Mouse (Mus musculus) hindbrain, embryonic 13.5 days (tissue): ENCODE results near the gene Satb2. TPM values are rescaled to one million over a fixed set of nuclear protein-coding genes. Genes with fewer than 3 reads are reported as not detected.
"Not testable (repeated sequence)": the region's sequence is repeated elsewhere in the genome, so short reads cannot be mapped to it uniquely, and the experiment has no call there.

Experiments
- ATAC-seq: fragments of 200-750 bp; cut with Nextera tagmentation; 2 replicates; pipeline ENCODE4 v1.8.0; 2017; ENCODE audit warnings: moderate TSS enrichment; ENCODE audit not compliant: low FRiP score
- H3K27ac ChIP-seq: fragments of 300-500 bp; sonication (generic); 2 replicates; pipeline ENCODE4 v1.5.1; 2015; ENCODE audit warnings: inconsistent platforms, mild to moderate bottlenecking, moderate library complexity
- H3K27me3 ChIP-seq: fragments of 300-500 bp; sonication (generic); 2 replicates; pipeline ENCODE4 v1.6.1; 2015; ENCODE audit warnings: mild to moderate bottlenecking, inconsistent platforms
- H3K36me3 ChIP-seq: fragments of 300-500 bp; sonication (generic); 2 replicates; pipeline ENCODE4 v1.6.1; 2015; ENCODE audit warnings: mild to moderate bottlenecking, inconsistent platforms
- H3K4me1 ChIP-seq: fragments of 300-500 bp; sonication (generic); replicated peaks from 2 replicates; pipeline ENCODE4 v1.6.1; 2015; ENCODE audit warnings: inconsistent platforms
- H3K4me2 ChIP-seq: fragments of 300-500 bp; sonication (generic); 2 replicates; pipeline ENCODE4 v1.6.1; 2015; ENCODE audit warnings: inconsistent platforms, mild to moderate bottlenecking, moderate library complexity
- H3K4me3 ChIP-seq: fragments of 300-500 bp; sonication (generic); 2 replicates; pipeline ENCODE4 v1.5.1; 2015; ENCODE audit warnings: mild to moderate bottlenecking, inconsistent platforms
- H3K9ac ChIP-seq: fragments of 300-500 bp; sonication (generic); 2 replicates; pipeline ENCODE4 v1.6.1; 2015; ENCODE audit warnings: mild to moderate bottlenecking, inconsistent platforms
- H3K9me3 ChIP-seq: fragments of 300-500 bp; sonication (generic); 2 replicates; pipeline ENCODE4 v1.6.1; 2016; ENCODE audit warnings: inconsistent platforms
- WGBS: fragments of 180-500 bp; shearing (Covaris S2); methylation state at CpG from one replicate; pipeline ENCODE4 v1.1.7; 2015; 5-methylcytosine and 5-hydroxymethylcytosine counted together
- microRNA-seq: library from miRNA; unstranded; fragments of <30 nt; microRNA quantifications from one replicate; pipeline ENCODE4, GENCODE M21; 2016
- polyA plus RNA-seq: library from polyadenylated mRNA; unstranded; fragments of >200 nt; fragmentation: Nextera tagmentation; extraction: Ambion mirVana; gene quantifications from 2 replicates; pipeline ENCODE4 v1.2.1, GENCODE M21; 2015

Satb2 gene
- polyA plus RNA-seq, 1 experiment from 2014 or later, result 1.1 TPM

DNA sequence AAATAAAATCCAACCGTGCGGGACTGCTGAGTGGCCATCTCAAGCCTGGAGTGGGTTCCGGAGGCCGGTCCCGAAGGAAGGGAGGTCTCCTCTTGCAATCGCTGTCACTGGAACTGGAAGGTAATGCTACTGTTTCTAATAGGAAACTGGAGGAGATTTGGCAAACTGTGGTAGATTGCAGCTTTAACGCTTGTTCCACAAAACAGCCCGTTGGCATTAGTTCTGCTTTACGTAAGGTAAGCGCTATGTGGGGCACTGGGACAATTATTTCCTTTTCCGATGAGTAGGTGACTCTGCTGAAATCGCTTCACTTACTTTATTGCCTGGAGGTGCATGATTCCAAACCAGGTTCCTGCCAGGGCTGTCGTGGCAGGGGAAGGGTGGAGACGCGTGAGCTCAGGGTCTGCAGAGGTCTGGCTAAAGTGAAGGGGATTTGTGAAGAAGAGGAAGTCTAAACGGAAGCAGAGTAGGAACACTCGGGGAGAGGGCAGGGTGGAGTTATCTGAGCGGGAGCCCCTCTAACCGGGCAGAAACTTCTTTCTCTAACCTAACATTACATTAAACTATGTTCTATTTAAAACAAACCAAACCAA lies 183.3 kb downstream of the Satb2 start:
- H3K4me3 ChIP-seq, result no peak overlapping the region
- no peaks in the 10 kb centered on the region for H3K4me1 ChIP-seq
- no peaks in the 10 kb centered on the region for H3K9me3 ChIP-seq
- no peak overlapping the region for H3K9ac ChIP-seq
- H3K27ac ChIP-seq, result no peak overlapping the region
- no peak for ATAC-seq
- no peak overlapping the region for H3K4me2 ChIP-seq
- WGBS, result 86% methylated on average over 19 of the region's 19 CpGs
- peaks cover 4% of the 10 kb centered on the region; the same call in 1 of the 2 replicates for H3K36me3 ChIP-seq
- no peaks in the 10 kb centered on the region for H3K27me3 ChIP-seq

DNA sequence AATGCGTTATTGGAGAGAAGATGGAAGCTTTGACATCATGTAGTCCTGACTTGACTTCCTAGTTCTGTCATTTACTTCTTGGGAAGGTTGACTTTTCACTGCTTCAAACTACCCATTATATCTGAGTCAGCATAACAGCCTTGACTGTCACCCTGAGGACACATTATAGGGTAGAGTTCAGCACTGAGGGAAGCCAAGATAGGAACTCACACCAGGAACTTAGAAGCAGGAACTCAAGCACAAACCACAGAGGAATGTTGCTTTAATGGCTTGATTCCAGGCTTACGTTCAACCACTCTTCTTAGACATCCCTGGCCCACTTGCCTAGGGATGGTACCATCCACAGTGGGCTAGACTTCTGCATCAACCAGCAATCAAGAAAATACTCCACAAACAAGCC lies 188.8 kb downstream of the Satb2 start:
- H3K27me3 ChIP-seq, result no peaks in the 10 kb centered on the region

DNA sequence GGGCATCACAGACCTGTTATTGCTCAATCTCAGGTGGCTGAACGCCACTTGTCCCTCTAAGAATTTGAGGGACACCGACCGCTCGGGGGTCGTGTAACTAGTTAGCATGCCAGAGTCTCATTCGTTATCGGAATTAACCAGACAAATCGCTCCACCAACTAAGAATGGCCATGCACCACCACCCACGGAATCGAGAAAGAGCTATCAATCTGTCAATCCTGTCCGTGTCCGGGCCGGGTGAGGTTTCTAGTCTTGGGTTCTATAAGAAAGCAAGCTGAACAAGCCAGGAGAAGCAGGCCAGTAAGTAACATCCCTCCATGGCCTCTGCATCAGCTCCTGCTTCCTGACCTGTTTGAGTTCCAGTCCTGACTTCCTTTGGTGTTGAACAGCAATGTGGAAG lies 196.3 kb downstream of the Satb2 start:
- H3K9ac ChIP-seq, H3K4me1 ChIP-seq, H3K4me2 ChIP-seq, H3K36me3 ChIP-seq, H3K27ac ChIP-seq, H3K9me3 ChIP-seq, H3K27me3 ChIP-seq, H3K4me3 ChIP-seq, ATAC-seq: not testable (repeated sequence)
- WGBS, result 91% methylated on average over 13 of the region's 13 CpGs

More for the DNA sequence above, 188.8 kb downstream of the Satb2 start:
- no peaks in the 10 kb centered on the region for H3K4me1 ChIP-seq
- H3K4me2 ChIP-seq, result no peak overlapping the region
- 0 out of 2 replicates have a peak, but pooled peaks cover 2% of the 10 kb centered on the region for H3K9me3 ChIP-seq
- no peak overlapping the region for H3K4me3 ChIP-seq
- H3K36me3 ChIP-seq, result no peaks in the 10 kb centered on the region
- no peak for ATAC-seq
- H3K9ac ChIP-seq, result no peak overlapping the region
- no peak overlapping the region for H3K27ac ChIP-seq
- 92% methylated on average over 2 of the region's 2 CpGs for WGBS

DNA sequence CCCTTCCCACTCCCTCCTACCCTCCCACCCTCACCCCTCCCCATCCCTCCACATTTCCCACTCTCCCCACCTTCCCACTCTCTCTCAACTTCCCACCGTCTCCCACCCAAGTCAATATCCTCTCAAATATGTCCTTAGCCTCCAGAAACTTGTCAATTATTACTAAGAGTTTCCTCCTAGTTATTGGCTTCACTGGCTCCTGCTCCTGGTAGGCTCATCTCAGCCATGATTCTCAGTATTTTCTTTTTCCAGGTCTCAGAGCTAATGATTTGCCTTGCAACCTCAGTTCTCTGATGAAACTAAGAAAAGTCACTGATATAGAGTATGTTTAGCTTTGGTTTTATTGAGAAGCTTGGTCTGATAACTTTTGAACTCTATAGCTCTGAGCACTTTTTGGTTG lies 214.2 kb downstream of the Satb2 start:
- ATAC-seq, result no peak
- H3K27me3 ChIP-seq, result no peaks in the 10 kb centered on the region
- 85% methylated on average over 1 of the region's 1 CpGs for WGBS

DNA sequence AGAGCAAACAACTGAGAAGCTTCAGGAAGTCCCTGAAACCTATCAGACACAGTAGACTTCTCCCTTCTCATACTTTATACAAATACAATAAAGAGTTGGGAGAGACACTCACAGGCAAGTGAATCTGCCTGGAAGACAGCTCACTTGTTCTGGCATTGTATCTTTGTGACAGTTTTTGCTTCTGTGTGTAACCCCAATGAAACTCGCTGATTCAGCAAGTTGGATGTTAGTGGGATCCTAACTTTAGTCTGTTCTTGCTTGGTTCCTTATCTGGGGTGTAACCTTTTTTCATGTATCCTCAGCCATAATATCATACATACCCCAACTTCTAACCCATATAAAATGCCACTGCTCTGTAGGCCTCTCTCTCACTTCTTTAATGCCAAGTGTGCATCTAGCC lies 216.9 kb downstream of the Satb2 start:
- no peaks in the 10 kb centered on the region for H3K36me3 ChIP-seq
- WGBS, result 97% methylated on average over 1 of the region's 1 CpGs
- H3K4me3 ChIP-seq, result no peak overlapping the region
- H3K9me3 ChIP-seq, result no peaks in the 10 kb centered on the region
- H3K4me1 ChIP-seq, result no peaks in the 10 kb centered on the region
- H3K27ac ChIP-seq, result no peak overlapping the region
- no peak for ATAC-seq
- H3K4me2 ChIP-seq, result no peak overlapping the region
- H3K27me3 ChIP-seq, result no peaks in the 10 kb centered on the region
- H3K9ac ChIP-seq, result no peak overlapping the region

More for the DNA sequence above, 214.2 kb downstream of the Satb2 start:
- Histone ChIP-seq H3K4me2 (no peak overlapping the region), H3K9me3 (no peaks in the 10 kb centered on the region), H3K27ac (no peak overlapping the region), H3K36me3 (no peaks in the 10 kb centered on the region), H3K4me1 (no peaks in the 10 kb centered on the region), H3K9ac (no peak overlapping the region), H3K4me3 (no peak overlapping the region)

DNA sequence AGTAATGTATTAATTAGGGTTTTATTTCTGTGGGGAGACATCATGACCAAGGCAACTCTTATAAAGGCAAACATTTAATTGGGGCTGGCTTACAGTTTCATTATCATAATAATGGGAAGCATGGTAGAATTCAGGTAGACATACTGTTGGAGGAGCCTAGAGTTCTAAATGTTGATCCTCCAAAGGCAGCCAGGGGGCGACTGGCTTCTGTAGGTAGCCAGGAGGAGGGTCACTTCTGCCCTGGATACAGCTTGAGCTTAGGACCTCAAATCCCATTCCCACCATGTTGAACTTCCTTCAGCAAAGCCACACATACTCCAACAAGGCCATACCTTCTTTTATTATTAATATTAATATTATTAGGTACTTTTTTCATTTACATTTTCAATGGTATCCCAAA lies 225.2 kb downstream of the Satb2 start:
- Histone ChIP-seq H3K27ac (no peak overlapping the region), H3K4me3 (no peak overlapping the region), H3K9me3 (no peaks in the 10 kb centered on the region), H3K9ac (no peak overlapping the region), H3K4me1 (no peaks in the 10 kb centered on the region), H3K27me3 (no peaks in the 10 kb centered on the region), H3K36me3 (no peaks in the 10 kb centered on the region), H3K4me2 (no peak overlapping the region)
- WGBS, result 48% methylated on average over 1 of the region's 1 CpGs
- ATAC-seq, result no peak

DNA sequence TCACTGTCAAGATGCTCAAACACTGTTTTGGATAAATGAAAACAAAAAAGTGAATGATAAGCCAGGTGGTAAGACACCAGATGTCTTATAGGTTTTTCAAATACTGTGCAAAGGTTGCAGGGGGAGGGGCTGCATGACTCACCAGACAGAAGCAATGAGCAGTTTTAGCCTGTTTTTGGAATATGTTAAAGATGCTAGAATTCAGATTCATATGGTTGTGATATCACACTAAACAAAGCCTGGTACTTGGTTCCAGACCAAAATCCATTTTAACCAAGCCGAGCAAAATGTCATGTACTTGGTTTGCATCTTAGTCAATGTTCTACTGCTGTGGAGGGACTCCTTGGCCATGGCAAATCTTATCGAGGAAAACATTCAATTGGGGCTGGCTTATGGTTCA lies 227.8 kb downstream of the Satb2 start:
- WGBS, result 94% methylated on average over 2 of the region's 2 CpGs
- no peaks in the 10 kb centered on the region for H3K4me1 ChIP-seq
- no peaks in the 10 kb centered on the region for H3K27me3 ChIP-seq
- no peak overlapping the region for H3K4me3 ChIP-seq
- no peaks in the 10 kb centered on the region for H3K9me3 ChIP-seq
- no peak for ATAC-seq
- H3K9ac ChIP-seq, result no peak overlapping the region
- H3K4me2 ChIP-seq, result no peak overlapping the region
- H3K36me3 ChIP-seq, result no peaks in the 10 kb centered on the region
- H3K27ac ChIP-seq, result no peak overlapping the region

DNA sequence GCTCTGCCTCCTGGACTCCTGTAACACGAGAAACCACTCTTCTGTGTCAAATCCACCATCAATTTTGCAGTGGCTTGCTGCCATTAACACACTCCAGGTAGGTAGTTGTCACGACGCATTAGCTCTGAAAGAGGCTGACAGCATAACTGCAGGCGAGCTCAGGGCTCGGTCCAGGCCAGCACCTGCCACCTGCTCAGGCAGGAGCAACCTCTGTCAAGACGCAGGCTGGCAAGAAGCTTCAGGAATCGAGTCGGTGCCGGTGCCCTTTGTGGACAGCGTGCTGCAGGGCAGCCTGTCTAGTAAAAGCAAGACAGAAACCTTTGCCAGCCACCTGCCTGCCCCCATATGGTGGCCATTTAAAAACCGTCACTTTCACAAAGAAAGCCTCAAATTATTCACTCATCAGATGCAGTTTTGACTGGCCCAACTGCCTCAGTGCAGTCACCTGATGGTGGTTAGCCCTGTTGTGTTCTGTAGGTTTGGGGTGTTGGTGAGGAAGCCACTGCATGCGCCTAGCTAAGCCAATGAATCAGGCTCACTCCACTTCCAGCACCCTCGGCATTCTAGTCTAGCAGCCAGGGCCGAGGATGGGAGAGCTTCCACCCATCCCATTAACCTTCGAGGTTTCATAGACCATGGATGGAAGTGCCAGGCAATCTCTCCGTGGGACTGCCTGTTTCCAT lies 228.7 kb downstream of the Satb2 start:
- no peak overlapping the region for H3K27ac ChIP-seq
- H3K27me3 ChIP-seq, result no peaks in the 10 kb centered on the region
- H3K9ac ChIP-seq, result no peak overlapping the region
- ATAC-seq, result no peak
- no peaks in the 10 kb centered on the region for H3K4me1 ChIP-seq
- H3K4me2 ChIP-seq, result no peak overlapping the region
- no peaks in the 10 kb centered on the region for H3K9me3 ChIP-seq
- no peaks in the 10 kb centered on the region for H3K36me3 ChIP-seq
- no peak overlapping the region for H3K4me3 ChIP-seq
- 81% methylated on average over 16 of the region's 16 CpGs for WGBS

DNA sequence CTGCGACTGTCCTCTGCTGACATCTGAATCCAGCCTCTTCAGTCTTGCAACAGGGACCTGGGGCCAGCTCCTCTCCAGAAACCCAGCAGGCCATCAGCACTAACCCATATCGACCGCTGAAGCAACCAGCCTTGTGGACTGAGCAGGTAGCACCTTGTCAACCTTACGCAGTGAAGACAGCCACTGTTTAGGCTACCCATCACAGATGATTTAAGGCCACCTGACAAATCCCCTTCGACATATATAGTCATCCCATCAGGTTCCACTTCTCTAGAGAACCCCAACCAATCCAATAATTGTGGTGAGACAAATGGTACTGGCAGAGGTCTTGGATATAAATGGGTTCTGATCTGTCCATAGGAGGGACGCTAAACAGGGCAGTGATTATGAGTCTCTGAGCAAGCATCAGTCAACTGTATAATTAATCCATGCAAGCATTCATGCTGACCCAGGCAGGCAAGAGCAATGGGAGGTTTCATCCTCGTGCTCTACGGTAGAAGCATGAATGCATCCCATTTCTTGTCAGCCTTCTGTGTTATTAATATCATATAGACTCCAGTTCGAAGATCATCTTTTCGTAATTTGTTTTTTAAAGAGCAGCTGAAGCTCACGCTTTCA lies 229.5 kb downstream of the Satb2 start:
- H3K27ac ChIP-seq, result no peak overlapping the region
- no peak overlapping the region for H3K4me3 ChIP-seq
- no peak overlapping the region for H3K9ac ChIP-seq
- no peaks in the 10 kb centered on the region for H3K9me3 ChIP-seq
- no peak for ATAC-seq
- H3K27me3 ChIP-seq, result no peaks in the 10 kb centered on the region
- no peaks in the 10 kb centered on the region for H3K4me1 ChIP-seq
- 84% methylated on average over 11 of the region's 11 CpGs for WGBS
- no peaks in the 10 kb centered on the region for H3K36me3 ChIP-seq
- no peak overlapping the region for H3K4me2 ChIP-seq

Small RNA genes lying within 50 kb of the gene (microRNA-seq; reads per million reads assigned to microRNA genes)
- not detected for gene Gm23943
